Mouse (Mus musculus) midbrain, embryonic 15.5 days (tissue): ENCODE data around the gene Art3. TPM values are rescaled to one million over a fixed set of nuclear protein-coding genes. Genes with fewer than 3 reads are reported as not detected.

ENCODE experiments used
- ATAC-seq: fragments of 200-750 bp; cut with Nextera tagmentation; replicated peaks from 2 replicates; pipeline ENCODE4 v1.8.0; 2017; ENCODE audit warnings: moderate TSS enrichment
- H3K27ac ChIP-seq: fragments of 300-500 bp; sonication (generic); 2 replicates; pipeline ENCODE4 v1.5.1; 2015; ENCODE audit warnings: mild to moderate bottlenecking, inconsistent platforms
- H3K27me3 ChIP-seq: fragments of 300-500 bp; sonication (generic); replicated peaks from 2 replicates; pipeline ENCODE4 v1.6.1; 2015; ENCODE audit warnings: inconsistent platforms
- H3K36me3 ChIP-seq: fragments of 300-500 bp; sonication (generic); replicated peaks from 2 replicates; pipeline ENCODE4 v1.6.1; 2015; ENCODE audit warnings: inconsistent platforms
- H3K4me1 ChIP-seq: fragments of 300-500 bp; sonication (generic); 2 replicates; pipeline ENCODE4 v1.6.1; 2015; ENCODE audit warnings: inconsistent platforms
- H3K4me2 ChIP-seq: fragments of 300-500 bp; sonication (generic); 2 replicates; pipeline ENCODE4 v1.6.1; 2015; ENCODE audit warnings: inconsistent platforms, mild to moderate bottlenecking, moderate library complexity
- H3K4me3 ChIP-seq: fragments of 300-500 bp; sonication (generic); 2 replicates; pipeline ENCODE4 v1.5.1; 2015; ENCODE audit warnings: mild to moderate bottlenecking, inconsistent platforms
- H3K9ac ChIP-seq: fragments of 300-500 bp; sonication (generic); 2 replicates; pipeline ENCODE4 v1.6.1; 2015; ENCODE audit warnings: mild to moderate bottlenecking, inconsistent platforms
- H3K9me3 ChIP-seq: fragments of 300-500 bp; sonication (generic); 2 replicates; pipeline ENCODE4 v1.6.1; 2016; ENCODE audit warnings: inconsistent platforms
- WGBS: fragments of 180-500 bp; shearing (Covaris S2); methylation state at CpG from one replicate; pipeline ENCODE4 v1.1.7; 2015; ENCODE audit warnings: mixed read lengths; 5-methylcytosine and 5-hydroxymethylcytosine counted together
- polyA plus RNA-seq: library from polyadenylated mRNA; unstranded; fragments of >200 nt; fragmentation: Nextera tagmentation; extraction: Ambion mirVana; gene quantifications from 2 replicates; pipeline ENCODE4 v1.2.1, GENCODE M21; 2015

Art3 gene
- polyA plus RNA-seq, 1 experiment from 2014 or later = 5.5 TPM

- Histone ChIP-seq H3K9ac (no peak overlapping the region), H3K27ac (no peak overlapping the region), H3K9me3 (no peaks in the 10 kb centered on the region), H3K4me2 (no peak overlapping the region), H3K4me3 (no peak overlapping the region), H3K4me1 (no peaks in the 10 kb centered on the region), H3K36me3 (0 out of 2 replicates have a peak, but pooled peaks cover 3% of the 10 kb centered on the region), H3K27me3 (no peaks in the 10 kb centered on the region)
- WGBS = 91% methylated on average over 5 of the region's 5 CpGs
- no peak for ATAC-seq
These were observed 78.9 kb downstream of the Art3 start for GRCm38 (mm10) chr5:92410486-92410885.

- H3K36me3 ChIP-seq = peaks cover 7% of the 10 kb centered on the region; the same call in 1 of the 2 replicates
- 70% methylated on average over 7 of the region's 7 CpGs for WGBS
- H3K4me2 ChIP-seq = no peak overlapping the region
- no peaks in the 10 kb centered on the region for H3K9me3 ChIP-seq
- ATAC-seq = no peak
- H3K27me3 ChIP-seq = no peaks in the 10 kb centered on the region
- H3K27ac ChIP-seq = no peak overlapping the region
- no peak overlapping the region for H3K4me3 ChIP-seq
- no peak overlapping the region for H3K9ac ChIP-seq
- H3K4me1 ChIP-seq = no peaks in the 10 kb centered on the region
These were observed 80.0 kb downstream of the Art3 start for GRCm38 (mm10) chr5:92411461-92412140.

DNA sequence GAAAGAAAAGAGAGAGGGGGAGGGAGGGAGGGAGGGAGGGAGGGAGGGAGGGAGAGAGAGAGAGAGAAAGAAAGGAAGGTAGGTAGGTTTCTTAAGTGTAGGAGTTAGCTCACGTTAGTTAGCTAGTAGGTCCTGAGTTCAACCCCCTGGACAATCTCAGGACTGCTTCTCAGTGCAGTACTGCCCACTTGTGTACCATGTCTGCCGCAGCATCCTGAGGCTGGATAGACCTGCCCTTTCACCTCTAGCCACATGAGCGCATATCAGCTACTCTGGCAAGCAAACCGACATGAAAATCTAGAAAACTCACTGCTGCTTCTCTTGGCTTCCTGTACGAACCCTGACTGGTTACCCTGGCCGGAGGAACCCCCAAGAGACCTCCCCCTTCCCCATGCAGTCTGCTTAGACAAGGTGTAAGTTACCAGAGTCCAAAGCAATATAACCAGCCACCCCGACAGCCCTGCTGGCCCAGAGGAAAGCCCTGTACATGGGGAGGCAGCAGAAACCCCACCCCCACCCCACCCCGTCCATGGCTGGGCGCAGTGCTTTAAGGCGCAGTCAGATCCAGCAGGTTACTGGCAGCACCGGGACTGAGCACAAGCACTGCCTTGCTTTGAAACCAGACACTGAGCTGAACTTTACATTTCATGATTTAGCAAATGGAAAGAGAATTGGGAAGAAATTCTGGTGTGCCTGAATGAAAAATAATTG is 81.8 kb downstream of the Art3 start:
- no peak overlapping the region for H3K9ac ChIP-seq
- no peaks in the 10 kb centered on the region for H3K4me1 ChIP-seq
- ATAC-seq = no peak
- 86% methylated on average over 11 of the region's 11 CpGs for WGBS
- H3K4me3 ChIP-seq = no peak overlapping the region
- H3K9me3 ChIP-seq = no peaks in the 10 kb centered on the region
- no peak overlapping the region for H3K27ac ChIP-seq
- peaks cover 23% of the 10 kb centered on the region; the same call in 1 of the 2 replicates for H3K36me3 ChIP-seq
- no peaks in the 10 kb centered on the region for H3K27me3 ChIP-seq
- H3K4me2 ChIP-seq = no peak overlapping the region

DNA sequence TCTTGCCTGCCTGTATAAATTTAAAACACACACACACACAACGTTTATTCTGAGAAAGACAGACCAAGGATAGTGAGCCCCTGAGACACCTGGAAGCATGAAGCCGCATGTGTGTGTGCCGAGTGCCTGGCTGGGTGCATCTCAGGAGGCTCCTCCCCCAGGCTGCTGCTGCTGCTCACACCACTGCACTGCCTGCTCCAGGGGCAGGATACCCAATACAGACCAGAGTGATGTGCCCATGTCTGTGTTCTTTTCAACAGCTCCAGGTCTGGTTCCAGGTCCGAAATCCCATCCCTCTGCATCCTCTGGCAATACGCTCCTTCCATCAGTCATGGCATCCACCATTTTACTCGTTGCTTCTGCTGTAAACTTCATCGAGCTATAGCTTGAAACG is 82.4 kb downstream of the Art3 start:
- no peak; the same call in 1 of the 2 replicates for ATAC-seq
- no peak overlapping the region for H3K9ac ChIP-seq
- H3K27me3 ChIP-seq = no peaks in the 10 kb centered on the region
- H3K4me3 ChIP-seq = no peak overlapping the region
- no peak overlapping the region for H3K4me2 ChIP-seq
- no peaks in the 10 kb centered on the region for H3K9me3 ChIP-seq
- WGBS = 85% methylated on average over 8 of the region's 8 CpGs
- peaks cover 26% of the 10 kb centered on the region; the same call in 1 of the 2 replicates for H3K36me3 ChIP-seq
- H3K4me1 ChIP-seq = no peaks in the 10 kb centered on the region
- H3K27ac ChIP-seq = no peak overlapping the region

- Histone ChIP-seq H3K4me3 (no peak overlapping the region), H3K27me3 (no peaks in the 10 kb centered on the region), H3K9ac (no peak overlapping the region), H3K4me1 (no peaks in the 10 kb centered on the region), H3K9me3 (no peaks in the 10 kb centered on the region), H3K4me2 (no peak overlapping the region), H3K27ac (no peak overlapping the region), H3K36me3 (peaks cover 61% of the 10 kb centered on the region)
- no peak for ATAC-seq
- 96% methylated on average over 11 of the region's 11 CpGs for WGBS
These were observed 92.5 kb downstream of the Art3 start for GRCm38 (mm10) chr5:92424126-92424525.

GRCm38 (mm10) chr5:92430723-92431122 is 99.1 kb downstream of the Art3 start:
- ATAC-seq = no peak
- H3K9ac ChIP-seq = no peak overlapping the region
- peaks cover 19% of the 10 kb centered on the region for H3K4me1 ChIP-seq
- no peak overlapping the region for H3K4me2 ChIP-seq
- WGBS = 90% methylated on average over 5 of the region's 5 CpGs
- H3K27me3 ChIP-seq = no peaks in the 10 kb centered on the region
- H3K36me3 ChIP-seq = peaks cover 19% of the 10 kb centered on the region
- no peak overlapping the region for H3K4me3 ChIP-seq
- no peak overlapping the region for H3K27ac ChIP-seq
- no peaks in the 10 kb centered on the region for H3K9me3 ChIP-seq

GRCm38 (mm10) chr5:92431611-92432010 is 100.0 kb downstream of the Art3 start:
- Histone ChIP-seq H3K4me2 (no peak overlapping the region), H3K4me3 (no peak overlapping the region), H3K36me3 (peaks cover 19% of the 10 kb centered on the region), H3K9me3 (no peaks in the 10 kb centered on the region), H3K27me3 (no peaks in the 10 kb centered on the region), H3K9ac (no peak overlapping the region), H3K4me1 (peaks cover 19% of the 10 kb centered on the region), H3K27ac (no peak overlapping the region)
- 82% methylated on average over 7 of the region's 7 CpGs for WGBS
- no peak for ATAC-seq

DNA sequence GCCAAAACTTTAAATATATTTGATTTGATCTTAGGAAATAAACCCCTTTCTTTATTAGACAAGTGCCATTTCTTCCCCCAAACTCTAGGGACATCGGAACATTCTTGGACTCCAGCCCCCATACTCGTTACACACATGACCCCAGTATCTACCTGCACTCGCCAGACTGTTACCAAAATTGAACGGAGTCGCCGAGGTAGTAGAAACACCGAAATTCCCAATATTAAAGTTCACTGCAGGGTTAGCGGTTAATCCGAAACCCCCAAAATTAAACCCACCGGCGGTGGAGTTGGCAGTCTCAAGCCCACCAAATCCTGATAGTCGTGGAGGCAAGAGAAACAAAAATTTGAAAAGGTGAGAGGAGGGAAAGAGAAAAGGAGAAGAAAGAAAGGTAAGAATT is 102.4 kb downstream of the Art3 start:
- under 1% methylated on average over 12 of the region's 12 CpGs for WGBS
- peak overlapping the region; percentile 97 for H3K9ac ChIP-seq
- H3K27me3 ChIP-seq = no peaks in the 10 kb centered on the region
- peak overlapping the region; percentile 82 for H3K4me2 ChIP-seq
- peaks cover 19% of the 10 kb centered on the region for H3K4me1 ChIP-seq
- H3K27ac ChIP-seq = no peak overlapping the region
- H3K4me3 ChIP-seq = peak overlapping the region; percentile 98
- H3K36me3 ChIP-seq = 0 out of 2 replicates have a peak, but pooled peaks cover 2% of the 10 kb centered on the region
- no peak for ATAC-seq
- H3K9me3 ChIP-seq = no peaks in the 10 kb centered on the region

DNA sequence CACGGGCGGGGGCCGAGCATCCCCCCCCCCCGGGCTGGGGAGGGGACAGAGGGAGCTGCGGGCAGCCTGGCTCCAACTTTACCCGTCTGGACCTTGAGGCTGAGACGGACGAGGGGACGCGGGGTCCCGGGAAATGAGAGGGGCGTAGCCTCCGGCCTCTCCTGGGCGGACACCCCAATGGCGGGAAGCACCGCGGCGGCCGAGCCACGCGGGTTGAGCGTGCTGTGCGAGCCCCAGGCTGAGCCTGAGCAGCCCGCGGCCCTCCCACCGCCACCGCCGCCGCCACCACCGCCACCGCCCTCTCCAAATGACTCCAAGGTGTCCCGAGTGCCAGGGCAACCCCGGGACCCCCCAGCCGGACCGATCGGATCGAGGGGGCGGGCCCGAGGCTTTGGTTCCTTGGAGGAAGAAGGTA is 103.0 kb downstream of the Art3 start:
- under 1% methylated on average over 32 of the region's 39 CpGs for WGBS
- peaks cover 19% of the 10 kb centered on the region for H3K4me1 ChIP-seq
- H3K27me3 ChIP-seq = no peaks in the 10 kb centered on the region
- peak overlapping the region; percentile 82 for H3K4me2 ChIP-seq
- no peaks in the 10 kb centered on the region for H3K9me3 ChIP-seq
- peak; percentile 78 for ATAC-seq
- peak overlapping the region; percentile 84 for H3K27ac ChIP-seq
- peak overlapping the region; percentile 97 for H3K9ac ChIP-seq
- no peaks in the 10 kb centered on the region for H3K36me3 ChIP-seq
- H3K4me3 ChIP-seq = peak overlapping the region; percentile 98

- under 1% methylated on average over 34 of the region's 34 CpGs for WGBS
These were observed 103.5 kb downstream of the Art3 start, which contains the start of gene Nup54 for GRCm38 (mm10) chr5:92435025-92435584. Gene Nup54, minus strand, starts transcription at chr5:92435219.

DNA sequence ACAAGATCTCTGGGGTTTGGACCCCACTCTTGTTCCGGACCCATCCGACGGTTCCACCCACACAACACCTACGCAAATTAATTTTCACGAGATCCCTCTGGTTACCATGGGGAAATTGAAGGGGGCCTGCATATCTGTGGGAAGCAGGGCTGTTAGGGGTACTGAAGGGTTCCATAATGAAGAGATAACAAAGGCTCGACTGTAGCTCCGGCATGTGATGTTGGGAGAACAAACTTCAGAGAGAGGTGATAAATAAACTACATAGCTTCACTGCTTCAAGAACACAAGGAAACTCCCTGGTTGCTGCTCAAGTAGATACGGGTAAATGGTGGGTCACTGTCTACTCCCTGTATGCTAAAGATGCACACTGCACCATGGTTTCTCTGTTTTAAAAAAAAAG is 106.9 kb downstream of the Art3 start:
- Histone ChIP-seq H3K4me2 (no peak overlapping the region), H3K27ac (no peak overlapping the region), H3K9me3 (no peaks in the 10 kb centered on the region), H3K4me3 (no peak overlapping the region), H3K27me3 (no peaks in the 10 kb centered on the region), H3K9ac (no peak overlapping the region), H3K36me3 (0 out of 2 replicates have a peak, but pooled peaks cover 2% of the 10 kb centered on the region), H3K4me1 (peaks cover 11% of the 10 kb centered on the region)
- 88% methylated on average over 8 of the region's 8 CpGs for WGBS
- no peak for ATAC-seq

More at GRCm38 (mm10) chr5:92435025-92435584, 103.5 kb downstream of the Art3 start, which contains the start of gene Nup54:
- peak within 1 kb of the TSS; percentile 98 for H3K4me3 ChIP-seq
- peak within 1 kb of the TSS; percentile 82 for H3K4me2 ChIP-seq
- peak within 1 kb of the TSS; percentile 84 for H3K27ac ChIP-seq
- no peaks in the 10 kb centered on the region for H3K27me3 ChIP-seq
- H3K9me3 ChIP-seq = no peaks in the 10 kb centered on the region
- H3K36me3 ChIP-seq = no peaks in the 10 kb centered on the region
- peaks cover 19% of the 10 kb centered on the region for H3K4me1 ChIP-seq
- H3K9ac ChIP-seq = peak within 1 kb of the TSS; percentile 97
- ATAC-seq = peak; percentile 100

GRCm38 (mm10) chr5:92441494-92441893 is 109.9 kb downstream of the Art3 start:
- no peak overlapping the region for H3K27ac ChIP-seq
- no peaks in the 10 kb centered on the region for H3K9me3 ChIP-seq
- 84% methylated on average over 5 of the region's 5 CpGs for WGBS
- no peak for ATAC-seq
- no peaks in the 10 kb centered on the region for H3K27me3 ChIP-seq
- H3K4me1 ChIP-seq = no peaks in the 10 kb centered on the region
- no peak overlapping the region for H3K4me2 ChIP-seq
- no peak overlapping the region for H3K4me3 ChIP-seq
- H3K9ac ChIP-seq = no peak overlapping the region
- peaks cover 24% of the 10 kb centered on the region for H3K36me3 ChIP-seq
